Mouse (Mus musculus): ENCODE data around the gene Tfap2e.

GRCm38 (mm10) chr4:126782996-126783395 is 47.0 kb upstream of the Tfap2e start:
- no peak for TF ChIP-seq CTCF (IDR thresholded peaks at IDR 0.05)
- TF ChIP-seq EP300 (IDR thresholded peaks at IDR 0.05) = no peak
